In genomic region chr2:90624339-90624738, GRCm38 (mm10) we compare ENCODE assay signal across 9 mouse cellular contexts. TPM values are rescaled to one million over a fixed set of nuclear protein-coding genes. Genes with fewer than 3 reads are reported as not detected.
DNase-seq lines count a peak whose midpoint lies in the region; ATAC-seq and TF ChIP-seq lines count a peak whose summit lies in the region.
"Had no signal": no experiment of that assay in that cellular context is flagged by ENCODE, and none has a peak within 500 bp of the region (broad histone marks: within the 10 kb centered on the region; RNA-seq: fewer than 3 reads in every experiment).

No protein-coding gene starts in this region.

- H3K27me3 ChIP-seq in forebrain, postnatal 0 days (ENCODE audit: insufficient read depth, low read length) = no peaks in the 10 kb centered on the region
- H3K27me3 ChIP-seq in lung, postnatal 0 days (replicated peaks; ENCODE audit: insufficient read depth, low read length) = no peaks in the 10 kb centered on the region
- H3K27me3 ChIP-seq: stomach, embryonic 15.5 days had no signal

- no peak for TF ChIP-seq CTCF in forebrain, postnatal 0 days (IDR thresholded peaks at IDR 0.05; ENCODE audit: low read depth)
- no peak for TF ChIP-seq CTCF in lung, postnatal 0 days (IDR thresholded peaks at IDR 0.05)

- no peaks in the 10 kb centered on the region for H3K4me1 ChIP-seq in forebrain, postnatal 0 days (ENCODE audit: insufficient read depth)
- no peaks in the 10 kb centered on the region for H3K4me1 ChIP-seq in lung, postnatal 0 days (ENCODE audit: insufficient read depth, low read depth, low read length)

- no peak for TF ChIP-seq EP300 in lung, postnatal 0 days (IDR thresholded peaks at IDR 0.05)

- no peak overlapping the region for H3K4me2 ChIP-seq in forebrain, postnatal 0 days (ENCODE audit: low read depth)
- no peak overlapping the region for H3K4me2 ChIP-seq in lung, postnatal 0 days (replicated peaks; ENCODE audit: low read depth, low read length)
- H3K4me2 ChIP-seq: stomach, embryonic 15.5 days had no signal

- ATAC-seq in forebrain, postnatal 0 days = no peak
- peak; percentile 56 for ATAC-seq in lung, postnatal 0 days

- 8% methylated on average over 4 of the region's 4 CpGs for WGBS in forebrain, postnatal 0 days
- WGBS in lung, postnatal 0 days = 13% methylated on average over 4 of the region's 4 CpGs

- H3K9ac ChIP-seq in forebrain, postnatal 0 days = no peak overlapping the region
- H3K9ac ChIP-seq in lung, postnatal 0 days (replicated peaks; ENCODE audit: low read depth) = no peak overlapping the region
- H3K9ac ChIP-seq: stomach, embryonic 15.5 days had no signal

- intact Hi-C loops in heart, postnatal 25 days (cut with DNase I) = no loop called here

- H3K27ac ChIP-seq in forebrain, postnatal 0 days (ENCODE audit: low read depth, low read length) = no peak overlapping the region
- H3K27ac ChIP-seq in lung, postnatal 0 days (ENCODE audit: low read length) = no peak overlapping the region
- H3K27ac ChIP-seq: stomach, embryonic 15.5 days had no signal

- DNase-seq in heart, postnatal 4 days = peak; percentile 14
- no peak for DNase-seq in heart, postnatal 25 days (ENCODE audit: low spot score)
- peak; percentile 54 for DNase-seq in adrenal gland, postnatal 10 days
- peak; percentile 36 for DNase-seq in forebrain, postnatal 0 days
- DNase-seq in lung, postnatal 0 days (ENCODE audit: low spot score) = peak; percentile 35
- no peak for DNase-seq in spleen, postnatal 10 days (ENCODE audit: low spot score in 2 of 2)
- DNase-seq in embryo, embryonic 9.5 days (ENCODE audit: extremely low spot score) = no peak
- DNase-seq in layer of hippocampus, postnatal 14 days (ENCODE audit: low spot score in 2 of 2) = no peak

- H3K9me3 ChIP-seq in forebrain, postnatal 0 days (ENCODE audit: low read length) = no peaks in the 10 kb centered on the region
- no peaks in the 10 kb centered on the region for H3K9me3 ChIP-seq in lung, postnatal 0 days (ENCODE audit: low read length)
- H3K9me3 ChIP-seq: stomach, embryonic 15.5 days had no signal

- no peak overlapping the region for H3K4me3 ChIP-seq in forebrain, postnatal 0 days (ENCODE audit: low read depth, low read length)
- H3K4me3 ChIP-seq in lung, postnatal 0 days (ENCODE audit: low read depth, low read length) = no peak overlapping the region
- H3K4me3 ChIP-seq: stomach, embryonic 15.5 days had no signal

- H3K36me3 ChIP-seq in forebrain, postnatal 0 days (ENCODE audit: insufficient read depth) = no peaks in the 10 kb centered on the region
- no peaks in the 10 kb centered on the region for H3K36me3 ChIP-seq in lung, postnatal 0 days (ENCODE audit: insufficient read depth, low read length)
- H3K36me3 ChIP-seq: stomach, embryonic 15.5 days had no signal

RNA-seq across cellular contexts. Expression of gene Ptprj, which starts 43.9 kb away (rescaled TPM):
- total RNA-seq in heart, postnatal 4 days (2021) = 1 to 10 TPM; 7.6 to 8.7 TPM
- total RNA-seq in heart, postnatal 25 days (2021) = 1 to 10 TPM; 7.2 to 7.6 TPM
- 10 to 100 TPM; 20.9 to 23.2 TPM for total RNA-seq in adrenal gland, postnatal 10 days (2021)
- 29.9 and 34.0 TPM in 2 replicates for total RNA-seq in forebrain, postnatal 0 days (2014; rRNA removed)
- 2.5 and 3.9 TPM in 2 replicates for polyA plus RNA-seq in forebrain, postnatal 0 days (2015; fragmentation: Nextera tagmentation; extraction: Ambion mirVana)
- polyA plus RNA-seq in lung, postnatal 0 days (2015; fragmentation: Nextera tagmentation; extraction: Ambion mirVana) = 4.2 TPM in 2 replicates
- 100 to 1,000 TPM; 101 to 107 TPM for total RNA-seq in layer of hippocampus, postnatal 14 days (2021)

RNA-seq across cellular contexts. Expression of gene Nup160, which starts 52.7 kb away (rescaled TPM):
- 10 to 100 TPM; 15.3 to 18.1 TPM for total RNA-seq in heart, postnatal 4 days (2021)
- total RNA-seq in heart, postnatal 25 days (2021) = 10 to 100 TPM in 1 of 2 experiments, 1 to 10 TPM in 1; 9.8 to 12.5 TPM
- total RNA-seq in adrenal gland, postnatal 10 days (2021) = 10 to 100 TPM; 17.7 to 25.7 TPM
- 21.6 and 22.9 TPM in 2 replicates for total RNA-seq in forebrain, postnatal 0 days (2014; rRNA removed)
- polyA plus RNA-seq in forebrain, postnatal 0 days (2015; fragmentation: Nextera tagmentation; extraction: Ambion mirVana) = 6.2 and 10.9 TPM in 2 replicates
- 11.1 and 12.4 TPM in 2 replicates for polyA plus RNA-seq in lung, postnatal 0 days (2015; fragmentation: Nextera tagmentation; extraction: Ambion mirVana)
- 10 to 100 TPM; 19.8 to 20.4 TPM for total RNA-seq in layer of hippocampus, postnatal 14 days (2021)

Comparison
In these comparisons a context has a peak if more than half of its experiments do, and no peak if none do; other contexts are left out.
1. DNase-seq: peak in heart, postnatal 4 days (single experiment), adrenal gland, postnatal 10 days (single experiment), forebrain, postnatal 0 days (single experiment) and lung, postnatal 0 days (single experiment); none in heart, postnatal 25 days (single experiment), spleen, postnatal 10 days (0 of 2), embryo, embryonic 9.5 days (single experiment) and layer of hippocampus, postnatal 14 days (0 of 2).